Mouse (Mus musculus) midbrain, embryonic 10.5 days (tissue): ENCODE data around the gene Ccnl2. TPM values are rescaled to one million over a fixed set of nuclear protein-coding genes. Genes with fewer than 3 reads are reported as not detected.
A peak's percentile ranks its signal among the peaks of the same experiment; 100 is the strongest.

ENCODE experiments used
- DNase-seq: peaks from one replicate; pipeline ENCODE4 v3.0.0-alpha.2; 2017; ENCODE audit warnings: low spot score
- H3K27ac ChIP-seq: fragments of 300-500 bp; sonication (generic); replicated peaks from 2 replicates; pipeline ENCODE4 v1.5.1; 2016; ENCODE audit warnings: mild to moderate bottlenecking
- H3K27me3 ChIP-seq: fragments of 300-500 bp; sonication (generic); 2 replicates; pipeline ENCODE4 v1.6.1; 2016; ENCODE audit warnings: low read depth, mild to moderate bottlenecking; ENCODE audit not compliant: poor library complexity, severe bottlenecking
- H3K36me3 ChIP-seq: fragments of 300-500 bp; sonication (generic); 2 replicates; pipeline ENCODE4 v1.6.1; 2016; ENCODE audit warnings: mild to moderate bottlenecking, moderate library complexity
- H3K4me1 ChIP-seq: fragments of 300-500 bp; sonication (generic); 2 replicates; pipeline ENCODE4 v1.6.1; 2016
- H3K4me3 ChIP-seq: fragments of 300-500 bp; sonication (generic); 2 replicates; pipeline ENCODE4 v1.5.1; 2016; ENCODE audit warnings: mild to moderate bottlenecking, moderate library complexity
- H3K9me3 ChIP-seq: fragments of 300-500 bp; sonication (generic); replicated peaks from 2 replicates; pipeline ENCODE4 v1.6.1; 2016; ENCODE audit warnings: mild to moderate bottlenecking
- WGBS: fragments of 180-500 bp; shearing (Covaris S2); methylation state at CpG from one replicate; pipeline ENCODE4 v1.1.7; 2016; 5-methylcytosine and 5-hydroxymethylcytosine counted together
- polyA plus RNA-seq: library from polyadenylated mRNA; unstranded; fragments of >200 nt; fragmentation: Nextera tagmentation; extraction: Ambion mirVana; gene quantifications from 2 replicates; pipeline ENCODE4 v1.2.1, GENCODE M21; 2016

Gene Ccnl2
- 161 and 171 TPM in 2 replicates for polyA plus RNA-seq

DNA sequence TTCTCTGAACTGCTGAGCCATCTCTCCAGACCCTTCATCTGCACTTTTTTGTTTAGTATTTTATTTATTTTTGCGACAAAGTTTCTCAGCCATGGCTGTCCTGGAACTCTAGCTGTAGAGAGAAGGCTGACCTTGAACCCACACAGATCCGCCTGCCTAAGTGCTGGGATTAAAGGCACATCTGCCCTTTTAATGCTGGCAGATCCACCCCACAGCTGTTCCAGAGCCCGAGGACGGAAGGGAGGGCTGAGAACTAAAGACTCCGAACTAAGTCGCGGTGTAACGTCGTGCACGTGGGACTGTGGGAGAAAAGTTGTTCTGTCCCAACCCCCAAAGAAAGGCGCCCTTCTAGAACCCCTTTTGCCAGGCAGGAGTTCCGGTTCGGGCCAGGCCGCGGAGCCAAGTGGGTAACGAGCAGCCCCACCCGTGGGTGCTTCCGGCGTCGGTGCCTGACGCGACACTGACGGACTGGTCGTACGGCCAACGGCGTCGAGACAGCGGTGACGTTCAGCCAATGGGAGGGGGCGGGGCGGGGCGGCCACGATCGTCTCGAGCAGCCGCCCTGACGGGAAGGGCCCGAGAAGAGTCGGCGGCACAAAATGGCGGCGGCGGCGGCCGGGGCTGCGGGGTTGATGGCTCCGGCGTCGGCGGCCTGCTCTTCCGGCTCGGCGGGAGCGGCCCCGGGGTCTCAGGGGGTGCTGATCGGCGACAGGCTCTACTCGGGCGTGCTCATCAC, at the start of gene Ccnl2:
Ccnl2 (plus strand) TSS at position 561 of the 736 bp plus-strand sequence.
- peak within 1 kb of the TSS; percentile 98 for H3K27ac ChIP-seq
- peaks cover 24% of the 10 kb centered on the region for H3K4me1 ChIP-seq
- WGBS, result under 1% methylated on average over 60 of the region's 60 CpGs
- DNase-seq, result peak; percentile 97
- H3K9me3 ChIP-seq, result no peaks in the 10 kb centered on the region
- H3K4me3 ChIP-seq, result peak within 1 kb of the TSS; percentile 98
- H3K36me3 ChIP-seq, result peaks cover 83% of the 10 kb centered on the region
- no peaks in the 10 kb centered on the region for H3K27me3 ChIP-seq

DNA sequence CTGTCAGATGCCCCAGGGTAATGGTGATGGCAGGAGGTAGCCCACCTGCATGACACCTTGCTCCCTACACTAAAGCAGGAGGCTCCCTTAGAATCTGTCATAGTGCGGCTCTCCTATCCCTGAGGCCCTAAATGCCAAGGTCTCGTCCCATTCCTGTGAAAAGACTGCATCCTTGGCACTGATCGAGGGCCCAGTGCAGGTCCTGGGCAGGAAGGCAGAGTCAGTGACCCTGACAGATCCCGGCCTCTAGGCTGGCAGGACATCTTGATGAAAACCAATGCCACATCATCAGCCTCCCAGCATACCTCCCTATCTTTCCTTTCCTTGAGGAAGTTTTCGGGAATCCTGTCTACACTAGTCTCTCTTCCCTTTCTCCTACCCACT, 42.8 kb upstream of the Ccnl2 start:
- 64% methylated on average over 5 of the region's 5 CpGs for WGBS
- Histone ChIP-seq H3K27me3 (peaks cover 41% of the 10 kb centered on the region), H3K4me3 (peak overlapping the region; percentile 61), H3K9me3 (no peaks in the 10 kb centered on the region), H3K36me3 (no peaks in the 10 kb centered on the region), H3K27ac (peak overlapping the region; percentile 91), H3K4me1 (peaks cover 28% of the 10 kb centered on the region)
- DNase-seq, result no peak

DNA sequence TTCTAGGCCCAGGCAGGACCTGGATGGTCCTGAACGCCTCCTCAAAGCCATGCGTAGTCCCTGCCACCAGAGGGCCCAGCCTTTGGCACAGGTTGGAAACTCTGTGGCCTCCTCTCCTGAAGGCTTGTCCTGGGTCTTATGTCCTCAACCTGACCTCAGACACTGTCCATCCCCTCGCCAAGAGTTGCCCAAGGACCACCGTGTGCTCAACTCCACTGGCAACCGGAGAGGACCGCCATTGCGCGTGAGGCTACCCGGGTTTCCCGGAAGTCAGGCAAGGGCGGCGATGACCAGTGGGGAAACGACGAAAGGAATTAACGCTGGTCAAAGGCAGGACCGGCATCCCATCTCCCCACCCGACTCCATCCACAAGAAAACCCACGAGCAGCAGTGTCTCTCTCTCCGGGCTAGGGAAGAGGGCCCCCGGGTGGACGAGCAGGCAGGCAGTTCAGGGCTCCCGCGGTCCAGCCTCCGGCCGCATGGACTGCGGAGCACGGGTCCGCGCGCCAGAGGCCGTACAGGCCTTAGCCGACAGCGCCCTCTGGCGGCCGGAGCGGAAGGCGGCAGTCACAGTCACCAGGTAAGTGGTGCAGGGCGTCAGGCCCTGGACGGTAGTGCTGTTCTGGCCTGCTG, 42.3 kb upstream of the Ccnl2 start:
- peak; percentile 91 for DNase-seq
- Histone ChIP-seq H3K4me3 (peak overlapping the region; percentile 61), H3K27me3 (peaks cover 46% of the 10 kb centered on the region), H3K9me3 (no peaks in the 10 kb centered on the region), H3K36me3 (no peaks in the 10 kb centered on the region), H3K4me1 (peaks cover 34% of the 10 kb centered on the region), H3K27ac (peak overlapping the region; percentile 91)
- under 1% methylated on average over 37 of the region's 39 CpGs for WGBS

DNA sequence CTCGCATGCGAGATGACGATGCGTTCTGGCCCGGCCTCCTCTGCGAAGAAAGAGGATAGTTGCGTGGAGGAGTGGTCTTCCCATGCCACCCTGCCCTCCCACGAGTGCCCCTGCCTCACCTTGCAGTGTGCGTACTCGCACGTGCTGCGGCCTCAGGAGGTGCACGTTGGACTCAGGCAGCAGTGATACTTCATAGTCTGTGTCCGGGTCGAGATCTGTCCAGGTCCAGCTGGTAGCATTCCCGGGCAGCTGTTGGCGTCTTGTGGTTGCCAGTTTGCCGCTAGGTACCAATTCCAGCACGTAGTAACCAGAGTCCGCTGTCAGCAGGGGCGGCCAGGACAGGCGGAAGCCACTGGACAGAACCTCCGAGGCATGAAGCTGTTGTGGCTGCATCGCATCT, 41.7 kb upstream of the Ccnl2 start:
- WGBS, result 45% methylated on average over 24 of the region's 24 CpGs
- H3K27ac ChIP-seq, result peak overlapping the region; percentile 91
- peaks cover 40% of the 10 kb centered on the region for H3K4me1 ChIP-seq
- no peaks in the 10 kb centered on the region for H3K9me3 ChIP-seq
- no peaks in the 10 kb centered on the region for H3K36me3 ChIP-seq
- DNase-seq, result peak; percentile 13
- H3K27me3 ChIP-seq, result peaks cover 53% of the 10 kb centered on the region
- peak overlapping the region; percentile 61 for H3K4me3 ChIP-seq

DNA sequence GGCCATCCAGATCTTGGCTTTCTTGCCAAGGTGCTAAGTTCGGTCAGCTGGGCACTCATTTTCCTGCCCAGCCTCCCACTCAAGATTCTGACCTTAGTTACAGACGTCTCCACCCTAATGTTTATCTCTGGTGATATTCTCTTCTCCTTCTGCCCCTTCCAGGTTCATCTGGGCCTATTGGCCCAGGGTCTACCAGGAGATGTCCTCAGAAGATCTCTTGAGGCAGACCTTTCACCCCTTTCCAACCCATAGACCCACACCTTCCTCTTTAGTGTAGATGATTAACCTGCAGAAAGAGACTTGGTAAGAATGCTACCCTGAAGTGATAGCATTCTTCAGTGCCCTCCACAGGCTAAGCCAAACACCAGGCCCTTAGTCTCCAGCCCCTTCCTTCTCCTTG, 40.6 kb upstream of the Ccnl2 start:
- peaks cover 49% of the 10 kb centered on the region for H3K4me1 ChIP-seq
- no peaks in the 10 kb centered on the region for H3K9me3 ChIP-seq
- H3K27ac ChIP-seq, result no peak overlapping the region
- H3K4me3 ChIP-seq, result no peak overlapping the region
- no peaks in the 10 kb centered on the region for H3K36me3 ChIP-seq
- no peak for DNase-seq
- WGBS, result 87% methylated on average over 2 of the region's 2 CpGs
- peaks cover 57% of the 10 kb centered on the region for H3K27me3 ChIP-seq

DNA sequence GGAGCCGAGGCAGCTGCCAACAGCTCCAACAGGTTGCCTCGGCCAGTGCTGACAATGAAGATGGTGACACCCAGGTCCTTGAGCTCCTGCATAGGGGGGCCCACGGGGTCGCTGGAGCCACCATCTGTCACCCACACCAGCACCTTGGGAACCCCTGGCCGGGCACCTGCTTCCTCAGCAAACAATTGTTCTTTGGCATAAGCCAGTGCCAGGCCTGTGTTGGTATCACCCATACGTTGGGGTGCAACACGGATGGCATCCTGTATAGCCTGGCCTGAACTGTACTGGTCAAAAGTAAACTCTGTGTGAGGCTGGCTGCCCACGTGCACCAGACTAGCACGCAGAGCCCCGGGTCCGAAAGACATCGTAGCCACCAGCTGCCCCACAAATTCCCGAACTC, 39.5 kb upstream of the Ccnl2 start:
- no peak overlapping the region for H3K4me3 ChIP-seq
- DNase-seq, result no peak
- H3K9me3 ChIP-seq, result no peaks in the 10 kb centered on the region
- 91% methylated on average over 13 of the region's 13 CpGs for WGBS
- H3K27ac ChIP-seq, result no peak overlapping the region
- peaks cover 60% of the 10 kb centered on the region for H3K4me1 ChIP-seq
- H3K27me3 ChIP-seq, result peaks cover 57% of the 10 kb centered on the region
- no peaks in the 10 kb centered on the region for H3K36me3 ChIP-seq

DNA sequence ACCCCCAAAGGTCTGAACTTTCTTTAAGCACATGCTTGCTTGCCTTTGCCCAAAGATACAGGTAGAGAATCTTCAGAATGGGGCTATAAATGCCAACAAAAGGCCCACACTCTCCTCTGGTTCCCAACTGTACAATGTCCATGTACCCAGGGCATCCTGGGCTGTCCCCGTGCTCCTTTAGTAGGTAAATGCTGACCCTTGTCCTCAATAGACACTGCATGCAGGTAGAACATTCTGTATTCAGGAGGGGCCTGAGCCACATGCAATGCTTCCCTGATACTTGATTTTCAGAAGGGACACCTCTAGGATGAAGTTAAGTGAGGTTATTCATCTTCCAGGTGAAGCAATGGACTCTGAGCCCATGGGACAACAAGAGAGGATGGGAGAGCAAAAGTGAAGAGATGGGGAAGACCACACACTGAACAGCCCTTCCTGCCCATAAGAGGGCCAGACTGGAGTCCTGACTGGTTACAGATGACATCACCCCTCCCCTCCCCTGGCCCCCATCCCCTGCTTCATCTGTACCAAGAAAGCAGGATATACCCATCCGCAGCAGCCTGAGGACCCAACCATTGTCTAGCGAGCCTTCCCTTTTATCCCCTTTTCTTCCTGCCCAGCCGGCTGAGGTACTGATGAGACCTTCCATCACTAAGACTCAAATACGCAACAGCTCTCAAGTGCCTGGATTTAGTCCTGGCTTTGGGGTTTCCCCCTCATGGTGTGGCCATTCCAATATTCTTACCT, 38.8 kb upstream of the Ccnl2 start:
- H3K27ac ChIP-seq, result no peak overlapping the region; the same call in 1 of the 2 replicates
- 32% methylated on average over 5 of the region's 5 CpGs for WGBS
- H3K36me3 ChIP-seq, result no peaks in the 10 kb centered on the region
- DNase-seq, result no peak
- peaks cover 57% of the 10 kb centered on the region for H3K27me3 ChIP-seq
- no peaks in the 10 kb centered on the region for H3K9me3 ChIP-seq
- peaks cover 62% of the 10 kb centered on the region for H3K4me1 ChIP-seq
- peak overlapping the region; percentile 54 for H3K4me3 ChIP-seq

DNA sequence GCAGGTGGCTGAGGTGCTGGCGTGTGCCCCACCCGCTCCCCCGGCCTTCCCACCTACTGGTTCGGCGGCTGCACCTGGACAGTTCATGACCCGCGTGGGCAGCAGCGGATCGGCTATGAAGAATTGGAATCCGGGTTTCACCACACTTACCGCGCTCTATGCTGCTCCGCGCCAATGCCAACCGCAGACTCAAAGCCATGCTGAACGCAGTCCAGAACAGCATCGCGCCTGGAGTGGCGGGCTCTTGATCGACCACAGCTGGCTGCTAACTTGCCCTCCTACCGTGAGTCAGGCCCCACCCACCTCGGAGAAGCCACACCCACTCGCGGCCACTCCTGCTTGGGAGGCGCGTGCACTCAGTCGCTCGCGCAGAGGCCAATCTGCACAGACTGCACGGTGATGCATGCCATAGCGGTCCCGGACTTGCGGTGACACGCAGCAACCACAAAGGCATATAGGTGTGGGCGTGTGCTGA, 38.0 kb upstream of the Ccnl2 start, which contains the start of gene Vwa1:
Vwa1 (minus strand) TSS at position 419 of the 475 bp plus-strand sequence.
- Histone ChIP-seq H3K9me3 (no peaks in the 10 kb centered on the region), H3K27me3 (peaks cover 57% of the 10 kb centered on the region)

DNA sequence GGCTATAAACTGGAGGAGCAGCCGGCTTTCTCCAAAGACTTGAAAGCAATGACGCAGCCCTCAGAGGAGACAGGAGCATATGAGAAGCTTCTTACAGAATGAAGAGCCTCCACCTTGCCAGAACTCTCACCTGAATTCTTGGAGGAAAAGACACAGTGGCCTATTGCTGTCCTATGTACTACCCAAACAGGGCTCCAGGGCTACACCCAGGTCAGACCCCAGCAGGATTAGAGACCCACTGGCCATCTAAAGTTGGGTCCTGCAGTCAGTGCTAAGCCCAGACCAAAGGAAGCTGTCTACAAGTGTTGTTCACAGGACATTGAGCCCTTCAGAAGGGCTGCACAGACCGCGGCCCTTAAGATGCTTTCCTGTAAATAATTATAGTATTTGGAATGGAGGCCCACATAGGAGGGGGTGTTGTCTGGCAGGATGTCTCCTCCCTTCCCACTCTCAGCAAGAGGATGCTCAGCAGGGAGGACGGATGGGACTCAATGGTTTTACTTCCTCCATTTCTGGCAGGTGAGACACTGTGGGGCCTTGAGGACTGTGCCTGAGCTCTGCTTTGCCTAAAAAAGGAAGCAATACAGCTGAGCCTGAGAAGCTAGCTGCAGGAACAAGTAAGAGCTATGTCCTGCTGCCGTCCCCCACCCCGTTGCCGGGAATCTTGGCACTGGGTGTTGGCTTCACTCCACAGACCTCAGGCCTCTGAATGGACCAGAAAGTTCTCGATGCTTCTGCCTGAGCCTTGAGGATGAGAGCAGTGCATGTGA, 37.1 kb upstream of the Ccnl2 start:
- no peaks in the 10 kb centered on the region for H3K36me3 ChIP-seq
- no peak for DNase-seq
- peaks cover 54% of the 10 kb centered on the region for H3K4me1 ChIP-seq
- peak overlapping the region; percentile 54 for H3K4me3 ChIP-seq
- H3K9me3 ChIP-seq, result no peaks in the 10 kb centered on the region
- H3K27ac ChIP-seq, result peak overlapping the region; percentile 2; the same call in 1 of the 2 replicates
- H3K27me3 ChIP-seq, result peaks cover 57% of the 10 kb centered on the region
- 68% methylated on average over 9 of the region's 9 CpGs for WGBS

More for the DNA sequence above, 38.0 kb upstream of the Ccnl2 start, which contains the start of gene Vwa1:
- H3K36me3 ChIP-seq, result no peaks in the 10 kb centered on the region
- H3K27ac ChIP-seq, result peak within 1 kb of the TSS; percentile 63; the same call in 1 of the 2 replicates
- peak; percentile 81 for DNase-seq
- H3K4me3 ChIP-seq, result peak within 1 kb of the TSS; percentile 54
- 2% methylated on average over 35 of the region's 35 CpGs for WGBS
- H3K4me1 ChIP-seq, result peaks cover 62% of the 10 kb centered on the region

DNA sequence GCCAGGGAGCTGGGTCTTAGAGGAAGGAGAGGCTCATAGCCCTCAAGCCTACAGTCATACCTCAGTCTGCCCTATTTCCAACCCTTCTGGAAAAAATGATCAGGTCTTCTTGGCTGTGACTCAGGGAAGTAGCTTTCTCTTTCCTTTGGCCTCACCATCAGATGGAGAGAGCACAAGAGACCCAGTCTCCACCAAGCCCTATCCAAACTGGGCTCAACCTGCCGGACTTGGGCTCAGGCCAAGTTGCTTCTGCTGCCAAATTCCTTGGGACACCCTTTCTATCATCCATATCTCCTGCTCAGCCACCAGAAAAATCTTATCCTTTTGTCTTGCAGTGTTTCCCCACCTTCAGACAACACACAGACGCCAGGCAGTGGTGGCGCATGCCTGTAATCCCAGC, 36.4 kb upstream of the Ccnl2 start:
- Histone ChIP-seq H3K27ac (peak overlapping the region; percentile 2; the same call in 1 of the 2 replicates), H3K4me1 (peaks cover 49% of the 10 kb centered on the region), H3K9me3 (no peaks in the 10 kb centered on the region), H3K4me3 (no peak overlapping the region), H3K27me3 (peaks cover 52% of the 10 kb centered on the region), H3K36me3 (no peaks in the 10 kb centered on the region)
- WGBS, result 85% methylated on average over 3 of the region's 3 CpGs
- no peak for DNase-seq

DNA sequence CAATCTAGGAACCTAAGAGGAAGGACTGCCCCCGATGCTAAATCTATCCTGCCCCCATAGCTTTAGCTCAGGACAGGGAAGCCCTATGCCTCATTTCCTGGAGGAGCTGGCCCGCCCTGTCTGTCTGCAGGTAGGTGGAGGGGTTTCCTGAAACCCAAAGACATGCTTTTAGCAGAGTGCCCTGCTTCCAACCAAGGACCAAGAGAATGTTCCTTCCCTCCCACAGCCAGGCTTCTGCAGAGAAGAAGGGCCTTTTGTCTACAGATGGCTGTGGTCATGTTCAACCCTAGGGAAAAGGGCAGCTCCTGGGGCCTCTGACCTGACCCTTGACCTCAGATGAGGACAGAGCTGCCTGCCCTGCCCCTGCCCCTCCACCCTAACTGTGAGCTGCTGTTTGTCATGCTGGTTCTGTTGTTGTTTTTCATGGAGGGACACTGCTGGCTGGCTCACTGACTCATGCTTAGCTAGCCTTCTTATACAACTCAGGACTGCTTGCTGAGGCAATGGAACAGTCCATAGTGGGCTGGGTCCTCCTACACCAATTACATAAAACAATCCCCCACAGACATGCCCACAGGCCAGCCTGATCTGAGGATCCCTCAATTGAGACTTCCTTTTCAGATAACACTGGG, 35.5 kb upstream of the Ccnl2 start:
- Histone ChIP-seq H3K4me1 (peaks cover 51% of the 10 kb centered on the region), H3K27ac (peak overlapping the region; percentile 69), H3K27me3 (peaks cover 42% of the 10 kb centered on the region), H3K4me3 (no peak overlapping the region), H3K9me3 (no peaks in the 10 kb centered on the region), H3K36me3 (no peaks in the 10 kb centered on the region)
- 49% methylated on average over 2 of the region's 2 CpGs for WGBS
- DNase-seq, result peak; percentile 61
